Mouse (Mus musculus): Measurements from ENCODE around the gene Icam4. TPM values are rescaled to one million over a fixed set of nuclear protein-coding genes. Genes with fewer than 3 reads are reported as not detected.
"Not testable (repeated sequence)": the region's sequence is repeated elsewhere in the genome, so short reads cannot be mapped to it uniquely, and the experiment has no call there.

The Icam4 gene
- polyA plus RNA-seq, 1 experiment from 2014 or later, result 16.2 TPM

DNA sequence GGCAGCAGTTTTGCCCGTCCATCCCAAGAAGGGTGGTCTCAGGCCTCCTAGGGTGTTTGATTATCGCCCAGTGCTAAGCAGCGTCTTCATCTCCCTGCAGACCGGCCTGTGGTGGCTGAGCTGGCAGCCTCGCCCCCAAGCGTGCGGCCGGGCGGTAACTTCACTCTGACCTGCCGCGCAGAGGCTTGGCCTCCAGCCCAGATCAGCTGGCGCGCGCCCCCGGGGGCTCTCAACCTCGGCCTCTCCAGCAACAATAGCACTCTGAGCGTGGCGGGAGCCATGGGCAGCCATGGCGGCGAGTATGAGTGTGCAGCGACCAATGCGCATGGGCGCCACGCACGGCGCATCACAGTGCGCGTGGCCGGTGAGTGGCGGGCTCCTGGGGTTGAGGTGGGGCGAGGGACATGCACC, 8.3 kb downstream of the Icam4 start:
- Histone ChIP-seq H3K27ac (no peak overlapping the region), H3K9ac (no peak overlapping the region), H3K4me3 (replicated peaks) (peak overlapping the region; percentile 32), H3K4me2 (peak overlapping the region; percentile 62), H3K27me3 (replicated peaks) (peaks cover 76% of the 10 kb centered on the region), H3K4me1 (peaks cover 30% of the 10 kb centered on the region), H3K36me3 (no peaks in the 10 kb centered on the region), H3K9me3 (no peaks in the 10 kb centered on the region)
- no peak for ATAC-seq (ENCODE audit: insufficient read depth, low FRiP score, low read depth)
- 3% methylated on average over 31 of the region's 31 CpGs for WGBS

DNA sequence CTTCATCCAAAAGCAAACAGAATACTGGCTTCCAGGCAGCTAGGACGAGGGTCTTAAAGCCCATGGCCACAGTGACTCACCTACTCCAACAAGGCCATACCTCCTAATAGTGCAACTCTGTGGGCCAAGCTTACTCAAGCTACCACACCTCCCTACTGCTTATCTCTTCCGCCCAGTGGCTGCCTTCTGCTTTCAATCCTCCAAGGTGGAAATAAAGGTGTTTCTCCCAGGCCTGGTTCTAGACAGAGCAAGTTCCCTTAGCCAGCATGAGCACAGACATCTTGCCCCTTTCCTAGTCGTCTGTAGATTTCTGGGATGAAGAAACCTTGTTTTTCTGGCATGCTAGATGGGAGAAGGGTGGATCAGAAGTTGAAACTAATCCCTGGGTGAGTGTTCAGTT, 10.6 kb downstream of the Icam4 start:
- no peak; the same call in 1 of the 2 replicates for ATAC-seq (ENCODE audit: insufficient read depth, low FRiP score, low read depth)

GRCm38 (mm10) chr9:21041308-21041707, 12.1 kb downstream of the Icam4 start:
- no peak for ATAC-seq (ENCODE audit: insufficient read depth, low FRiP score, low read depth)
- Histone ChIP-seq H3K4me2 (no peak overlapping the region), H3K9ac (no peak overlapping the region), H3K36me3 (no peaks in the 10 kb centered on the region), H3K27me3 (replicated peaks) (peaks cover 41% of the 10 kb centered on the region), H3K4me1 (peaks cover 18% of the 10 kb centered on the region), H3K4me3 (replicated peaks) (no peak overlapping the region), H3K27ac (no peak overlapping the region), H3K9me3 (no peaks in the 10 kb centered on the region)
- WGBS, result 32% methylated on average over 4 of the region's 4 CpGs

More for the DNA sequence above, 10.6 kb downstream of the Icam4 start:
- peaks cover 56% of the 10 kb centered on the region for H3K27me3 ChIP-seq (replicated peaks)
- WGBS, result 72% methylated on average over 3 of the region's 3 CpGs
- H3K4me2 ChIP-seq, result no peak overlapping the region
- H3K9ac ChIP-seq, result no peak overlapping the region
- H3K4me1 ChIP-seq, result peaks cover 20% of the 10 kb centered on the region
- H3K4me3 ChIP-seq (replicated peaks), result no peak overlapping the region
- H3K36me3 ChIP-seq, result no peaks in the 10 kb centered on the region
- no peaks in the 10 kb centered on the region for H3K9me3 ChIP-seq
- no peak overlapping the region for H3K27ac ChIP-seq

DNA sequence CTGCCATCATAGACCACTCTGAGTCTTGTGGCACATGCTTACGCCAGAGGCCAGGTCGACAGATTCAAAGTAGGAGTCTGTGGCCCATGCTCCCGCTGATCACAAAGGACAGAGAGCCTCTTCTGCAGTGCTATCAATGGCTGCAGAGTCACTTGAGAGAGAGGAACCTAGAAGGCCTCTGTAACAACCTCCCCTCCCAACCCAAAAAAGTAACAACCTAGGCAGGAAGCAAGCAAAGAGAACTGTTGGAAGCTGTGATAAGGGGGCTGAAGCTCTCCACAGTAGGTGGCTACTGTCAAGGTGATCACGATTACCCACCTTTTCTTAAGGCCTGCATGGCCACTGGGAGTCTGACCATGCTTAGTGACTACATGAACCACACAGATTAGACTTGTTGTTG, 14.4 kb downstream of the Icam4 start:
- H3K27ac ChIP-seq, result no peak overlapping the region
- peaks cover 4% of the 10 kb centered on the region; the same call in 1 of the 2 replicates for H3K4me1 ChIP-seq
- no peak overlapping the region for H3K4me2 ChIP-seq
- H3K36me3 ChIP-seq, result no peaks in the 10 kb centered on the region
- H3K9me3 ChIP-seq, result no peaks in the 10 kb centered on the region
- H3K4me3 ChIP-seq (replicated peaks), result no peak overlapping the region
- ATAC-seq (ENCODE audit: insufficient read depth, low FRiP score, low read depth), result no peak
- H3K27me3 ChIP-seq (replicated peaks), result peaks cover 18% of the 10 kb centered on the region
- 84% methylated on average over 4 of the region's 4 CpGs for WGBS
- H3K9ac ChIP-seq, result no peak overlapping the region

DNA sequence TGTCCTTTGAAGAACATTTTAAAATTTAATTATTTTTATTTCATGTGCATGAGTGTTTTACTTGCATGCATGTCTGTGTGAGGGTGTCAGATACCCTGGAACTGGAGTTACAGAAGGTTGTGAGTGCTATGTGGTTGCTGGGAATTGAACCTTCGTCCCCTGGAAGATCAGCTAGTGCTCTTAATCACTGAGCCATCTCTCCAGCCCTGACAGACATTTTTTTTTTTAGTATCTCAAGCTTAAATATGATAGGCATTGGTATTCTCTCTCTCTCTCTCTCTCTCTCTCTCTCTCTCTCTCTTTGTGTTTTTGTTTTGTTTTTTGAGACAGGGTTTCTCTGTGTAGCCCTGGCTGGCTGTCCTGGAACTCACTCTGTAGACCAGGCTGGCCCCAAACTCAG, 15.6 kb downstream of the Icam4 start:
- not testable (repeated sequence) for H3K36me3 ChIP-seq; H3K4me3 ChIP-seq (replicated peaks); H3K27me3 ChIP-seq (replicated peaks); H3K9ac ChIP-seq; ATAC-seq (ENCODE audit: insufficient read depth, low FRiP score, low read depth); H3K9me3 ChIP-seq; H3K4me2 ChIP-seq; H3K27ac ChIP-seq; H3K4me1 ChIP-seq
- 39% methylated on average over 1 of the region's 1 CpGs for WGBS

DNA sequence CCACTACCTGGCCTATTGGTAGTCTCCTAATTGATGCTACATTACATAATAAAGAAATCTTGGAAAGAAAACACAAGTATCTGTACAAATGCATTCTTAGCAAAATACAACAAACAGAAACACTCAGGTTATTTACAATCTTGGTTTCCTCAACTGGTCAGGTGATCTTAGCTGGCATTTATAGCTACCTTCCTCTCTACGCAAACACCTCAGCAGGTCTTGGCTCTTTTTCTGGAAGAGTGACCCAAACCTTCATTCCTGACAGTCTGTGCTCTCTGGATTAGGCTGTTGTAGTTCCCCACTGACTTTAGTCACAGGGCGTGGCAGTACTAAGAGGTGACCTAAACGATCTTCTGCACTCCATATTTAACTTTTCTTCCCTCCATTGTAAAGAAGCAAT, 16.1 kb downstream of the Icam4 start:
- 82% methylated on average over 3 of the region's 3 CpGs for WGBS
- ATAC-seq (ENCODE audit: insufficient read depth, low FRiP score, low read depth), result no peak

GRCm38 (mm10) chr9:21051578-21051977, 22.4 kb downstream of the Icam4 start:
- no peak overlapping the region for H3K4me3 ChIP-seq (replicated peaks)
- 60% methylated on average over 10 of the region's 10 CpGs for WGBS
- no peak overlapping the region for H3K9ac ChIP-seq
- H3K36me3 ChIP-seq, result no peaks in the 10 kb centered on the region
- ATAC-seq (ENCODE audit: insufficient read depth, low FRiP score, low read depth), result no peak
- H3K9me3 ChIP-seq, result no peaks in the 10 kb centered on the region
- H3K27me3 ChIP-seq (replicated peaks), result no peaks in the 10 kb centered on the region
- no peak overlapping the region for H3K4me2 ChIP-seq
- no peaks in the 10 kb centered on the region for H3K4me1 ChIP-seq
- H3K27ac ChIP-seq, result no peak overlapping the region

More for the DNA sequence above, 16.1 kb downstream of the Icam4 start:
- H3K9me3 ChIP-seq, result no peaks in the 10 kb centered on the region
- no peak overlapping the region for H3K9ac ChIP-seq
- H3K4me2 ChIP-seq, result no peak overlapping the region
- H3K36me3 ChIP-seq, result no peaks in the 10 kb centered on the region
- peaks cover 3% of the 10 kb centered on the region; the same call in 1 of the 2 replicates for H3K4me1 ChIP-seq
- no peak overlapping the region for H3K27ac ChIP-seq
- peaks cover 4% of the 10 kb centered on the region; the same call in 1 of the 2 replicates for H3K27me3 ChIP-seq (replicated peaks)
- no peak overlapping the region for H3K4me3 ChIP-seq (replicated peaks)

- Histone ChIP-seq H3K9ac (no peak overlapping the region), H3K4me2 (no peak overlapping the region), H3K4me1 (no peaks in the 10 kb centered on the region), H3K36me3 (peaks cover 21% of the 10 kb centered on the region), H3K4me3 (replicated peaks) (no peak overlapping the region), H3K27ac (no peak overlapping the region), H3K9me3 (no peaks in the 10 kb centered on the region), H3K27me3 (replicated peaks) (no peaks in the 10 kb centered on the region)
- 89% methylated on average over 2 of the region's 2 CpGs for WGBS
- ATAC-seq (ENCODE audit: insufficient read depth, low FRiP score, low read depth), result no peak
Measured at GRCm38 (mm10) chr9:21062928-21063327, 33.8 kb downstream of the Icam4 start.

DNA sequence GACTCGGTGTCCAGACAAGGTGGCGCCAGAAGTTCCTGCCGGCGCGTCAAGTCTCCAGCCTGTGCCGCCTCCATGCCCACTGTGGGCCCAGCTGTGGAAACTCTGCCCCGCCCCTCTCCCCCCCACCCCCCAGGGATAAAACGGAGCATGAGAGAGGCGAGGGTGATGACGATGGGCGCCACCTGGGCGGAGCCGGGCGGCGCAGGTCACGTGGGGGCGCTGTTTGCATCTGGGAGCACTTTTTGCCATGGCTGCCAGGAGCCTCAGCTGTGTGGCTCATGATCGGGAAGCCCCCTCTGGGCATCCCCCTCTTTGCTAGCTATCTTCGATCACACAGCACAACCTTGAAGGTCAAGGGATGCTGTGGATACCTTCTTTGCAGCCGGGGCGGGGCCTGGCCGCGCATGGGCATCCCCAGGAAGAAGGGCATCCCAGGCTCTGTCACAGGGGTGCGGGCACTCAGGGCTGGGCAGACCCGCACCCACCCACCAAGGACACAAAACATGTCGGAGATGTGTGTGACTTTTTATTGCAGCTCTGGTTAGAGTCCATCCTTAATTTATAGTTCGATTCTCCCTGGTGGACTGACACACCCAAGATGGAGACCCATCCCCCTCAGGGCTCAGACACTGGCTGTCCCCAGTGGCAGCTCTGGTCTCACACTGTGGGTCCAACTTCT, 38.0 kb downstream of the Icam4 start, which contains the start of gene Zglp1:
TSS of gene Zglp1 (minus strand) at position 88 of the 679 bp plus-strand sequence.
- 0 out of 2 replicates have a peak, but pooled peaks cover 7% of the 10 kb centered on the region for H3K4me1 ChIP-seq
- H3K27me3 ChIP-seq (replicated peaks), result no peaks in the 10 kb centered on the region
- H3K9me3 ChIP-seq, result no peaks in the 10 kb centered on the region
- no peak within 1 kb of the TSS for H3K4me2 ChIP-seq
- peaks cover 27% of the 10 kb centered on the region for H3K36me3 ChIP-seq
- H3K4me3 ChIP-seq (replicated peaks), result no peak within 1 kb of the TSS
- no peak for ATAC-seq (ENCODE audit: insufficient read depth, low FRiP score, low read depth)
- WGBS, result 83% methylated on average over 27 of the region's 27 CpGs
- H3K9ac ChIP-seq, result no peak within 1 kb of the TSS
- H3K27ac ChIP-seq, result no peak within 1 kb of the TSS

GRCm38 (mm10) chr9:21072641-21073040, 43.5 kb downstream of the Icam4 start:
- Histone ChIP-seq H3K4me1 (peaks cover 15% of the 10 kb centered on the region), H3K9me3 (no peaks in the 10 kb centered on the region), H3K4me2 (peak overlapping the region; percentile 91), H3K4me3 (replicated peaks) (peak overlapping the region; percentile 93), H3K36me3 (peaks cover 25% of the 10 kb centered on the region), H3K27ac (peak overlapping the region; percentile 52), H3K9ac (peak overlapping the region; percentile 90), H3K27me3 (replicated peaks) (no peaks in the 10 kb centered on the region)
- 0 out of 2 replicates have a peak, but pooled peaks have one; percentile 14 for ATAC-seq (ENCODE audit: insufficient read depth, low FRiP score, low read depth)
- 9% methylated on average over 4 of the region's 4 CpGs for WGBS

DNA sequence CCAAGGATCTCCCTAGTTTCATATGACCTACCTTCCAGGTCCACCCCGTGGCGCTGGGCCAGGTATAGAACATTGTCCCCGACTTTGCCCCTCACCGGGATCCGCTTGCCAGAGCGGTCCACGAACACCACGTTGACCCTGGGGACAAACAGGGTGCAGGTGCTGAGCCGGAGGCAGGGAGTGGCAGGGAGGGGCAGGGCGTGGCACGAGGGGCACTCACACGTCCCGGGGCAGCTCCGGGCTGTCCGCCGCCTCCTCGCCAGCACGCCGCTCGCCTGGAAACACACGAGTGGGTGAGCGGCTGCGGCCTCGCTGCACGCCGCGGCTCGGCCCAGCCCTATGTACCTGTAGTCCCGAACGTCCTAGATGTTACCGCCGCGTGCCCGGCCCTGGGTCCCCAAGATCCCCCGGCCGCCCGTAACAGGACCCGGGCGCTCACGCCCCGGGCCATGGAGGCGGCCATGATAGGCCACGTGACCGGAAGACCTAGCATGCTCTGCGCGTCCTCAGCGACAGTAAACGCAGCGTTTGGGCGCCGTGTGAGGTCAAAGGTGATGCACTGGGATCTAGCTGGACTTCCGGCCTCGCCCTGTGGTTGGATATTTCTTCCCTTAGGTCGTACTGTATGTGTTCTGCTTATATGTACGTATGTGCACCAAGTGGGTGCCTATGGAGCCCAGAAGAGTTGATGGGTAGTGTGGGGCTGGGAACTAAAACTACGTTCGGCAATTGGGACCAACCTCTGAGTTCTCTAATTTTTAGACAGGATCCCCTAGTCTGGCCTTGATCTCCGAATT, 44.1 kb downstream of the Icam4 start, which contains the start of the genes Gm49373 and Fdx1l:
TSS of gene Gm49373 (minus strand) at position 53 of the 797 bp plus-strand sequence.
TSS of gene Fdx1l (minus strand) at position 571 of the 797 bp plus-strand sequence.
- H3K4me1 ChIP-seq, result peaks cover 15% of the 10 kb centered on the region
- H3K9ac ChIP-seq, result peak within 1 kb of the TSS; percentile 90
- H3K4me2 ChIP-seq, result peak within 1 kb of the TSS; percentile 91
- ATAC-seq (ENCODE audit: insufficient read depth, low FRiP score, low read depth), result peak; percentile 94
- 2% methylated on average over 58 of the region's 58 CpGs for WGBS
- peak within 1 kb of the TSS; percentile 93 for H3K4me3 ChIP-seq (replicated peaks)
- H3K27ac ChIP-seq, result peak within 1 kb of the TSS; percentile 52
- no peaks in the 10 kb centered on the region for H3K9me3 ChIP-seq
- H3K36me3 ChIP-seq, result peaks cover 31% of the 10 kb centered on the region
- no peaks in the 10 kb centered on the region for H3K27me3 ChIP-seq (replicated peaks)

GRCm38 (mm10) chr9:21074173-21074572, 45.0 kb downstream of the Icam4 start:
- Histone ChIP-seq H3K9ac (no peak overlapping the region), H3K4me2 (no peak overlapping the region), H3K9me3 (no peaks in the 10 kb centered on the region), H3K27ac (peak overlapping the region; percentile 52; the same call in 1 of the 2 replicates), H3K4me3 (replicated peaks) (no peak overlapping the region), H3K36me3 (peaks cover 39% of the 10 kb centered on the region), H3K4me1 (peaks cover 15% of the 10 kb centered on the region), H3K27me3 (replicated peaks) (no peaks in the 10 kb centered on the region)
- ATAC-seq (ENCODE audit: insufficient read depth, low FRiP score, low read depth), result no peak
- 81% methylated on average over 1 of the region's 1 CpGs for WGBS

All from stomach, embryonic 15.5 days (tissue).